Mouse (Mus musculus): ENCODE data around the gene Pigb. TPM values are rescaled to one million over a fixed set of nuclear protein-coding genes. Genes with fewer than 3 reads are reported as not detected.

Gene Pigb
- polyA plus RNA-seq, 1 experiment: 4.3 TPM

DNA sequence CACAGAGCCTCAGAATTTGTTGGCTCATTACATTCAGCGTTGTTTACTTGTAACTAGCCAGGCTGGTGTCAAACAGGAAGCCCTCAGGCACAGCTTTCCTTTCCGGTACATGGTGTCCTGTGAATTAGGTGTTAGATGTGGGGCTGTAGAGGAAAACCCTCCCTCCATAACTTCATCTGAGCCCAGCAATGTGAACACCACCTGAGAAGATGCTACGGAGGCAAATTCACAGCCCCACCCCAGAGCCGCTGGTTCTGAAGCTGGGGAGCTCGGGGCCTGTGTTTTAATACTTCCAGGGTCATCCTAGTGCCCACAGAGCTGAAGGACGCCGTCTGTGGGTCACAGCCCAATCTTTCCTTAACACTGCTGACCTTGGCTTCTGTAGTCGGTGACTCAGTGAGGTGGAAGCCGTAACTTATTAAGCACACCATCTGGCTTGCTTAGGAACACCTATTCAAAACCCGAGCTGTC lies 15.3 kb upstream of the Pigb start:
- TF ChIP-seq CTCF (IDR thresholded peaks at IDR 0.05; ENCODE audit: control insufficient read depth, insufficient read depth, low read length) (no peak), POLR2A (IDR thresholded peaks at IDR 0.05; ENCODE audit: borderline replicate concordance, control insufficient read depth, low read depth, low read length) (no peak)
- 73% methylated on average over 10 of the region's 10 CpGs for WGBS
- H3K4me3 ChIP-seq (replicated peaks; ENCODE audit: control insufficient read depth, low read depth, low read length): no peak overlapping the region
- H3K27ac ChIP-seq (ENCODE audit: control insufficient read depth, insufficient read depth, low read depth, low read length, poor library complexity): peak overlapping the region; percentile 15; the same call in 1 of the 2 replicates
- H3K4me1 ChIP-seq (ENCODE audit: control insufficient read depth, insufficient read depth, low read length): peaks cover 5% of the 10 kb centered on the region; the same call in 1 of the 2 replicates

- H3K27ac ChIP-seq (ENCODE audit: control insufficient read depth, insufficient read depth, low read depth, low read length, poor library complexity): no peak overlapping the region
- H3K4me3 ChIP-seq (replicated peaks; ENCODE audit: control insufficient read depth, low read depth, low read length): no peak overlapping the region
- no peaks in the 10 kb centered on the region; the same call in 1 of the 2 replicates for H3K4me1 ChIP-seq (ENCODE audit: control insufficient read depth, insufficient read depth, low read length)
- TF ChIP-seq POLR2A (IDR thresholded peaks at IDR 0.05; ENCODE audit: borderline replicate concordance, control insufficient read depth, low read depth, low read length) (no peak), CTCF (IDR thresholded peaks at IDR 0.05; ENCODE audit: control insufficient read depth, insufficient read depth, low read length) (no peak)
- WGBS: 49% methylated on average over 8 of the region's 8 CpGs
Observed at GRCm38 (mm10) chr9:73050606-73051005, 10.4 kb upstream of the Pigb start.

- H3K4me3 ChIP-seq (replicated peaks; ENCODE audit: control insufficient read depth, low read depth, low read length): no peak overlapping the region
- WGBS: 71% methylated on average over 5 of the region's 5 CpGs
- H3K27ac ChIP-seq (ENCODE audit: control insufficient read depth, insufficient read depth, low read depth, low read length, poor library complexity): no peak overlapping the region
- TF ChIP-seq POLR2A (IDR thresholded peaks at IDR 0.05; ENCODE audit: borderline replicate concordance, control insufficient read depth, low read depth, low read length) (no peak), CTCF (IDR thresholded peaks at IDR 0.05; ENCODE audit: control insufficient read depth, insufficient read depth, low read length) (no peak)
- H3K4me1 ChIP-seq (ENCODE audit: control insufficient read depth, insufficient read depth, low read length): no peaks in the 10 kb centered on the region; the same call in 1 of the 2 replicates
Observed at GRCm38 (mm10) chr9:73049833-73050232, 9.7 kb upstream of the Pigb start.

DNA sequence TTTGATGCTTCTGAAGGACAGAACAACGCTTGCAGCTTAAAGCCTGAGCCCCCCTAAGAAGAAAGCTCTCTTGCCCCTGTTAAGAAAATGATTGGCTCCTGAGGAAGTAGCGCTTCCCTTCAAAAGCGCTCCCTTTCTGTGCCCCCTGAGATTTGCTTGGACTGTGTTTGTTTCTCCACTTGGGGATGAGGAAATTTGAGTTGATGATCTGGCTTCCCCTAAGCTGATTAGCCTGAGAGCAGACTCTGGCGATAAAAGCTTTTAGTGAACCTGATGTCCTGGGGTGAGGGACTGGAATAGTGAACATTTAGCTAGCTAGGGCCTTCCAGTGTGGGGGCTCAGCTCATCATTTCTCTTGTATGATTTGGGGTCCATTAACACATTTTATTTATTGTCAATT lies 8.7 kb upstream of the Pigb start:
- TF ChIP-seq CTCF (IDR thresholded peaks at IDR 0.05; ENCODE audit: control insufficient read depth, insufficient read depth, low read length): no peak
- no peak for TF ChIP-seq POLR2A (IDR thresholded peaks at IDR 0.05; ENCODE audit: borderline replicate concordance, control insufficient read depth, low read depth, low read length)
- no peak overlapping the region for H3K4me3 ChIP-seq (replicated peaks; ENCODE audit: control insufficient read depth, low read depth, low read length)
- 35% methylated on average over 4 of the region's 4 CpGs for WGBS
- H3K4me1 ChIP-seq (ENCODE audit: control insufficient read depth, insufficient read depth, low read length): no peaks in the 10 kb centered on the region
- H3K27ac ChIP-seq (ENCODE audit: control insufficient read depth, insufficient read depth, low read depth, low read length, poor library complexity): no peak overlapping the region

GRCm38 (mm10) chr9:73047906-73048305 lies 7.7 kb upstream of the Pigb start:
- Histone ChIP-seq H3K4me1 (ENCODE audit: control insufficient read depth, insufficient read depth, low read length) (no peaks in the 10 kb centered on the region), H3K27ac (ENCODE audit: control insufficient read depth, insufficient read depth, low read depth, low read length, poor library complexity) (no peak overlapping the region), H3K4me3 (replicated peaks; ENCODE audit: control insufficient read depth, low read depth, low read length) (no peak overlapping the region)
- WGBS: 61% methylated on average over 2 of the region's 2 CpGs
- TF ChIP-seq POLR2A (IDR thresholded peaks at IDR 0.05; ENCODE audit: borderline replicate concordance, control insufficient read depth, low read depth, low read length): no peak
- no peak for TF ChIP-seq CTCF (IDR thresholded peaks at IDR 0.05; ENCODE audit: control insufficient read depth, insufficient read depth, low read length)

GRCm38 (mm10) chr9:73045711-73046110 lies 5.5 kb upstream of the Pigb start:
- peak overlapping the region; percentile 91 for H3K4me3 ChIP-seq (replicated peaks; ENCODE audit: control insufficient read depth, low read depth, low read length)
- H3K27ac ChIP-seq (ENCODE audit: control insufficient read depth, insufficient read depth, low read depth, low read length, poor library complexity): peak overlapping the region; percentile 83
- no peak for TF ChIP-seq POLR2A (IDR thresholded peaks at IDR 0.05; ENCODE audit: borderline replicate concordance, control insufficient read depth, low read depth, low read length)
- no peak for TF ChIP-seq CTCF (IDR thresholded peaks at IDR 0.05; ENCODE audit: control insufficient read depth, insufficient read depth, low read length)
- H3K4me1 ChIP-seq (ENCODE audit: control insufficient read depth, insufficient read depth, low read length): no peaks in the 10 kb centered on the region
- 13% methylated on average over 10 of the region's 10 CpGs for WGBS

- WGBS: 2% methylated on average over 7 of the region's 7 CpGs
- H3K4me1 ChIP-seq (ENCODE audit: control insufficient read depth, insufficient read depth, low read length): no peaks in the 10 kb centered on the region; the same call in 1 of the 2 replicates
- peak overlapping the region; percentile 91 for H3K4me3 ChIP-seq (replicated peaks; ENCODE audit: control insufficient read depth, low read depth, low read length)
- H3K27ac ChIP-seq (ENCODE audit: control insufficient read depth, insufficient read depth, low read depth, low read length, poor library complexity): peak overlapping the region; percentile 83
- TF ChIP-seq CTCF (IDR thresholded peaks at IDR 0.05; ENCODE audit: control insufficient read depth, insufficient read depth, low read length) (no peak), POLR2A (IDR thresholded peaks at IDR 0.05; ENCODE audit: borderline replicate concordance, control insufficient read depth, low read depth, low read length) (no peak)
Observed at GRCm38 (mm10) chr9:73045204-73045603, 5.0 kb upstream of the Pigb start.

GRCm38 (mm10) chr9:73044146-73045079 lies 4.2 kb upstream of the Pigb start, which contains the start of gene Rab27a:
TSS of gene Rab27a (plus strand) at chr9:73044854.
- peak; percentile 97 for TF ChIP-seq CTCF (IDR thresholded peaks at IDR 0.05; ENCODE audit: control insufficient read depth, insufficient read depth, low read length)
- TF ChIP-seq POLR2A (IDR thresholded peaks at IDR 0.05; ENCODE audit: borderline replicate concordance, control insufficient read depth, low read depth, low read length): peak; percentile 54; the same call in 1 of the 2 replicates
- Histone ChIP-seq H3K27ac (ENCODE audit: control insufficient read depth, insufficient read depth, low read depth, low read length, poor library complexity) (peak within 1 kb of the TSS; percentile 83), H3K4me3 (replicated peaks; ENCODE audit: control insufficient read depth, low read depth, low read length) (peak within 1 kb of the TSS; percentile 91), H3K4me1 (ENCODE audit: control insufficient read depth, insufficient read depth, low read length) (no peaks in the 10 kb centered on the region; the same call in 1 of the 2 replicates)
- WGBS: under 1% methylated on average over 41 of the region's 41 CpGs

Data from bone marrow, adult 2 months (tissue).